Mouse (Mus musculus) C2C12 (cell line): ENCODE data around the gene Txndc12. TPM values are rescaled to one million over a fixed set of nuclear protein-coding genes. Genes with fewer than 3 reads are reported as not detected.

Source experiments
- H3K27me3 ChIP-seq: one replicate; pipeline ENCODE4 v1.6.1; 2011; ENCODE audit not compliant: control insufficient read depth, insufficient read depth, insufficient read length
- H3K36me3 ChIP-seq: one replicate; pipeline ENCODE4 v1.6.1; 2011; ENCODE audit not compliant: control insufficient read depth, insufficient read depth
- H3K4me3 ChIP-seq: one replicate; pipeline ENCODE4 v1.5.1; 2011; ENCODE audit warnings: mild to moderate bottlenecking, control low read depth; ENCODE audit not compliant: poor library complexity, insufficient read depth, severe bottlenecking
- H3K79me2 ChIP-seq: one replicate; pipeline ENCODE4 v1.6.1; 2011; ENCODE audit not compliant: control insufficient read depth, insufficient read depth
- H3K79me3 ChIP-seq: one replicate; pipeline ENCODE4 v1.6.1; 2011; ENCODE audit warnings: low read depth, control low read depth
- H3ac ChIP-seq: one replicate; pipeline ENCODE3; 2011; ENCODE audit warnings: low read depth; ENCODE audit not compliant: control insufficient read depth, insufficient read length
- CEBPB ChIP-seq: IDR thresholded peaks from one replicate; pipeline ENCODE4 v1.6.1; 2011; ENCODE audit warnings: low read depth, mild to moderate bottlenecking, control low read depth, moderate library complexity
- CTCF ChIP-seq: IDR thresholded peaks from one replicate; pipeline ENCODE4 v1.5.1; 2011; ENCODE audit not compliant: control insufficient read depth, insufficient read depth, insufficient read length
- FOSL1 ChIP-seq: IDR thresholded peaks from one replicate; pipeline ENCODE4 v1.8.0; 2011; ENCODE audit warnings: mild to moderate bottlenecking, low read length; ENCODE audit not compliant: poor library complexity, insufficient read depth, severe bottlenecking
- MAX ChIP-seq: IDR thresholded peaks from one replicate; pipeline ENCODE4 v1.6.1; 2011; ENCODE audit warnings: mild to moderate bottlenecking, control low read depth
- MYOD1 ChIP-seq: IDR thresholded peaks from one replicate; pipeline ENCODE4 v1.6.1; 2011; ENCODE audit warnings: low read depth; ENCODE audit not compliant: control insufficient read depth, insufficient read length
- MYOG ChIP-seq: IDR thresholded peaks from one replicate; pipeline ENCODE4 v1.6.1; 2011; ENCODE audit not compliant: control insufficient read depth, insufficient read length; ENCODE audit errors: extremely low read depth
- USF1 ChIP-seq: IDR thresholded peaks from one replicate; pipeline ENCODE4 v1.6.1; 2011; ENCODE audit warnings: low read depth, mild to moderate bottlenecking, control low read depth, moderate library complexity
- polyA plus RNA-seq: library from polyadenylated mRNA; unstranded; fragments of >200 nt; fragmentation: generic; extraction: Trizol; gene quantifications from one replicate; pipeline ENCODE4 v1.2.1, GENCODE M21; 2012; ENCODE audit warnings: missing spikeins

Gene Txndc12
- polyA plus RNA-seq, 1 experiment = 51.1 TPM

- H3K36me3 ChIP-seq = no peaks in the 10 kb centered on the region
- TF ChIP-seq MYOD1 = no peak
- TF ChIP-seq CEBPB = no peak
- no peak for TF ChIP-seq FOSL1
- TF ChIP-seq MAX = no peak
- no peak for TF ChIP-seq USF1
- no peaks in the 10 kb centered on the region for H3K79me3 ChIP-seq
- no peak overlapping the region for H3ac ChIP-seq
- no peaks in the 10 kb centered on the region for H3K27me3 ChIP-seq
- no peak overlapping the region for H3K4me3 ChIP-seq
- H3K79me2 ChIP-seq = no peaks in the 10 kb centered on the region
Measured at GRCm38 (mm10) chr4:108904790-108905189, 70.4 kb downstream of the Txndc12 start.

DNA sequence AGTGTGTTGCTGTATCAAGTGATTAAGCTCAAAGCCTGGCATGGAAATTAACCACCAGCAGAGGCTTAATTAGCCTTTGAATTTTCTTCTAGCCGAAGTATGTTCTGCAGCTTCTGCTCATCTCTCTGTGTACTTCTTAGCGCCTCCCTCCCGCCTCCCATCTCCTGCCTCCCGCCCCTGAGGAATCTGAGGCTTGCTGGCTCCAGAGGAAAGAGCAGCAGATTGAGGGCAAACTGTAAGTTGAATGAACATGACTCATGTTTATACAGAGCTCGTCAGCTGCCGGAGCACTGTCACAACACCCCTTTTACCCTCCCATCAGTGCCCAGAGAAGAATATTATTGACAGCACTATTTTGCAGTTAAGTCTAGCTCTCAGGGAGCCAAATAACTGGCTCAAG, 71.5 kb downstream of the Txndc12 start:
- TF ChIP-seq MYOD1 = peak; percentile 42
- no peak for TF ChIP-seq USF1
- TF ChIP-seq CEBPB = peak; percentile 42
- no peak for TF ChIP-seq FOSL1
- TF ChIP-seq MYOG = no peak
- peak; percentile 33 for TF ChIP-seq MAX
- no peak for TF ChIP-seq CTCF
- Histone ChIP-seq H3K79me2 (no peaks in the 10 kb centered on the region), H3K4me3 (no peak overlapping the region), H3K27me3 (no peaks in the 10 kb centered on the region), H3K36me3 (no peaks in the 10 kb centered on the region), H3ac (no peak overlapping the region), H3K79me3 (no peaks in the 10 kb centered on the region)

DNA sequence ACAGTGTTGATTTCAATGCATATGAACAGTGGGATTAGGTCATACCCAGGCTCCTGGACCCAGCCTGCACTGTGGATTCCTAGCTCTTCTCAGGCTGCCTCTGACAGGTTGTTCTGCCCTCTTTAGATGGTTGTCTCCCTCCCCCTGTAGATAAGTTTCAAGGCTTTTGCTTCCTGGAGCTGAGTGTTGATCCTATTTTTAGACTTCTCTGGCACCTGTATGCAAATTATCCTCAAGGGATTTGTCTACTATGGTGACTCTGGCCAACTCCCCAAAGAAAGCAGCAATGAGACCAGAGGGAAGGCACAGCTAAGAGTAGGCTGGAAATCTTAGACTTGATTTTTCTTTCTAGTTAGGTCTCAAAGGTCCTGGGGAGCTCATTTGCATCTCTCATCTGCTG, 73.1 kb downstream of the Txndc12 start:
- H3K79me2 ChIP-seq = no peaks in the 10 kb centered on the region
- H3ac ChIP-seq = no peak overlapping the region
- H3K4me3 ChIP-seq = no peak overlapping the region
- no peaks in the 10 kb centered on the region for H3K79me3 ChIP-seq
- no peaks in the 10 kb centered on the region for H3K36me3 ChIP-seq
- no peaks in the 10 kb centered on the region for H3K27me3 ChIP-seq
- no peak for TF ChIP-seq CTCF
- TF ChIP-seq CEBPB = no peak
- no peak for TF ChIP-seq MAX
- no peak for TF ChIP-seq MYOD1
- no peak for TF ChIP-seq USF1
- TF ChIP-seq FOSL1 = no peak
- no peak for TF ChIP-seq MYOG

- Histone ChIP-seq H3ac (no peak overlapping the region), H3K36me3 (no peaks in the 10 kb centered on the region), H3K79me3 (no peaks in the 10 kb centered on the region), H3K79me2 (no peaks in the 10 kb centered on the region), H3K4me3 (no peak overlapping the region), H3K27me3 (no peaks in the 10 kb centered on the region)
- TF ChIP-seq MAX = no peak
- no peak for TF ChIP-seq CTCF
- no peak for TF ChIP-seq USF1
- no peak for TF ChIP-seq CEBPB
- no peak for TF ChIP-seq MYOD1
- TF ChIP-seq MYOG = no peak
- no peak for TF ChIP-seq FOSL1
Measured at GRCm38 (mm10) chr4:108909872-108910425, 75.5 kb downstream of the Txndc12 start.

Other genes with a start within 250 kb of the Txndc12 start
- gene Cc2d1b, start 214.7 kb upstream of the Txndc12 start, polyA plus RNA-seq = 33.6 TPM
- gene 3110021N24Rik, start 115.0 kb upstream of the Txndc12 start, polyA plus RNA-seq = not detected
- 5.5 TPM for gene Zfyve9, start 53.8 kb upstream of the Txndc12 start, polyA plus RNA-seq
- 29.1 TPM for gene Btf3l4, start 987 bp upstream of the Txndc12 start, polyA plus RNA-seq
- 62.8 TPM for gene Kti12, start 13.2 kb downstream of the Txndc12 start, polyA plus RNA-seq
- gene A730015C16Rik, start 14.0 kb downstream of the Txndc12 start, polyA plus RNA-seq = 0.22 TPM
- 4.1 TPM for gene Rab3b, start 44.5 kb downstream of the Txndc12 start, polyA plus RNA-seq
- gene Nrd1, start 166.1 kb downstream of the Txndc12 start, polyA plus RNA-seq = 30.7 TPM